Mouse (Mus musculus) spleen, adult 10 weeks (tissue): ENCODE measurements around the gene Olfr1230. TPM values are rescaled to one million over a fixed set of nuclear protein-coding genes. Genes with fewer than 3 reads are reported as not detected.

Source experiments
- polyA plus RNA-seq: library from polyadenylated mRNA; stranded (reverse); fragments of 350-450 nt; fragmentation: Illumina TruSeq; extraction: RNeasy Lipid Tissue Mini Kit (QIAGEN cat#74804); gene quantifications from one replicate; pipeline ENCODE4 v1.2.3, GENCODE M21; 2015; ENCODE audit warnings: low replicate concordance; ENCODE audit not compliant: insufficient read depth

Gene Olfr1230
- not detected for polyA plus RNA-seq

DNA sequence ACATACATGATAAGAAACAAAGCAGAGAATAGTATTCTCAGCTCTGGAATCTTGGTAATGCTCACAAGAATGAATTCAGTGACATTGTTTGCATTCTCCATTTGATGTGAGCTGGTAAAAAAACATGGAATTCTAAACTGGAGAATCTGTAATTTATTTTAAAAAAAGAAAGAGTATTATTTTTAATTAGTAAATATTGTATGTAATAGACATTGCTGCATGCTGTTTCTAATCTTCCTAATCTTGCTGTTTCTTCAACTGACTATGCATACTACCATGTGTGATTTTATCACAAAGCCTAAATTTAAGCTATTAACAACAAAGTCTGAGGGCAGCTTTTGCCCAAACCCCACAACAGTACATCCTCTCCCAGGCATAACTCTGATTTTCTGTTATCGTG is at the start of gene Olfr1230:
Gene Olfr1230 (minus strand): TSS at position 101 of the 400 bp plus-strand sequence.

DNA sequence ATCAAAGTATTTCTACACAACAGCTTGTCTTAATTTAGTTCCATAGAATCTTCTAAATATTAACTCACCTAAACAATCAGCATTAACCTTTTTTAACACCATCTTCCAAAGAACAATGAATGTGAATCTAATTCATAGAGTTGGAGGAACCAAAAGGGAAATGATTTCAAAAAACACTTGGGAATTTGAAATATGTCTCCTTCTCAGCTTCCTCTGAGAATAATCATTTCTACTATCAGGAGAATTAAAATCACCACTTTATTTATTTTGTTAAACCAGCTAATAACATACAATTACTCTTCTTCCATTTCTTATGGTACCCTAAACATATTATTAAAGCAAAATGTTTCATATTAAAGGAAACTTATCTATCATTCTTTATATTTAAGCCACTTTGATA is 45.2 kb upstream of the Olfr1230 start, which contains the start of gene Olfr1233:
Gene Olfr1233 (minus strand): TSS at position 101 of the 400 bp plus-strand sequence.

DNA sequence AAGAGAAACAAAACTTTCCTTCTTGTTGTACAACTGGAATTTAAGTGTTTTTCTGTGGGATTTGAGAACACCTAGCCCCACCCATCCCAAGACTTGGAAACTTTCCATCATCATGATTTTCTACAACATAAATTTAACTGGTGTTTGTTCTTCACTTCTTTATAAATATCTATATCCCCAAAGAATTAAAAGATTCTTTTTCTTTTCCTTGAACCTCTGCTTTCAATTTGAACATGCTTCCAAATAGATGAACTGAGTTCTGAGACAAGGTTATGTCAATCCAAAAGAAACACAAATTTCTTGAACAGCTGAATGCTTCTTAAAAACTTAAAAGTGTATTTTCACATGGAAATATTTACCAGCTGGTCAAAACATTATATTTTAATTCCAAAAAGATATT is 32.5 kb upstream of the Olfr1230 start, which contains the start of gene Olfr1232:
Gene Olfr1232 (minus strand): TSS at position 101 of the 400 bp plus-strand sequence.

DNA sequence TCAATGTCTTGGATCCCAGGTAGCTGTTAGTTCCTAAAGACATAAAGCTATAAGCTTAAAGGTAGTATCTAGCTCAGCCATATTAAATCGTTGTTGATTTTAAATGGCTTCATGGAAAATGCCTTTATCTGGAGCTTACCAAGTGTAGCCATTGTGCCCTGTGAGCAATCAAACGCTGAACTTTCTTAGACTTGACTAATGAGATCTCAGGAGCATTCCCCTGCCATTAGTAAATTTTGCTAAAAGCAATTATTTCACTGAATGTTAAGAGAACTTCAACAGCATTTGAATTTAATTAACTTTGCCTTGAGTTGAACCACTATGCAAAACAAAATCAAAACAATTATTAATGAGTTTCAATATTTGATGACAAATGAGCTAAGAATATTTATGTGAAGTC is 9.9 kb upstream of the Olfr1230 start, which contains the start of gene Olfr1231:
Gene Olfr1231 (minus strand): TSS at position 101 of the 400 bp plus-strand sequence.

DNA sequence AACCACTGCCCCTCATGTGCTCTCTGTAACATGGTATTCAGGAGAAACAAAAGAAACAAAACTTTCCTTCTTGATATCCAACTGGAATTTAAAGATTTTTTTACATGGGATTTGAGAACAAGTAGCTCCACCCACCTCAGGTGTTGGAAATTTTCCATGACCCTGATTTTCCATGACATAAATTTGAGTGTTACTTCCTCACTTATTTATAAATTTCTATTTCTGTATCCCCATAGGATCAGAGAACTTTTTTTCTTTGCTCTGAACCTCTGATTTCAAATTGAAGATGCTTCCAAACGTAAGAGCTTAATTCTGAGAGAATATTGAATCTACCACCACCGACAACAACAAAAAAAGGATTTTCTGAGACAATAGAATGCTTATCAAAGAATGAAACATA is 9.2 kb downstream of the Olfr1230 start, which contains the start of gene Olfr1229:
Gene Olfr1229 (minus strand): TSS at position 101 of the 400 bp plus-strand sequence.

DNA sequence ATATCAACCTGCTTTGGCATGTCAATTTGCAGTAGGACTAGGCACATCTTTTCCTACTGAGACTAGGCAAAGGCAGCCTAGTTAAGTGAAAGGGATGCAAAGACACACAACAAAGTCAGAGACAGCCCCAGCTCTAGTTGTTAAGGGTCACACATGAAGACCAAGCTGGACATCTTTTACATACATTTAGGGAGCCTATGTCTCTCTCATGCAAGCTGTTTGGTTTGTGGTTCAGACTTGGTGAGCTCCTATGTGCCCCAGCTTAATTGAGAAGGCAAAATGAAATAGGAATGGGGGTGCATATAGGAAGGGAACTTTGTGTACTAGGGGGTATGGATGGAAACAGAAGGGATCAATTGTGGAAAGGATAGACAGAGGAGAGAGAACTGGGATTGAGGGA is 43.1 kb downstream of the Olfr1230 start, which contains the start of gene Olfr1228:
Gene Olfr1228 (minus strand): TSS at position 101 of the 400 bp plus-strand sequence.

Other genes with a start within 250 kb of the Olfr1230 start
- not detected for gene Olfr1218, start 236.1 kb downstream of the Olfr1230 start, polyA plus RNA-seq
- not detected for gene Olfr1219, start 213.8 kb downstream of the Olfr1230 start, polyA plus RNA-seq
- not detected for gene Olfr1220, start 190.4 kb downstream of the Olfr1230 start, polyA plus RNA-seq
- not detected for gene Olfr1221, start 180.0 kb downstream of the Olfr1230 start, polyA plus RNA-seq
- not detected for gene Olfr1222, start 164.2 kb downstream of the Olfr1230 start, polyA plus RNA-seq
- gene Olfr1223, start 145.7 kb downstream of the Olfr1230 start, polyA plus RNA-seq = not detected
- gene Olfr1224-ps1, start 133.2 kb downstream of the Olfr1230 start, polyA plus RNA-seq = not detected
- gene Olfr1225, start 122.6 kb downstream of the Olfr1230 start, polyA plus RNA-seq = not detected
- gene Olfr1226, start 97.2 kb downstream of the Olfr1230 start, polyA plus RNA-seq = not detected
- gene Olfr1228, start 43.2 kb downstream of the Olfr1230 start, polyA plus RNA-seq = not detected
- gene Olfr1229, start 9.3 kb downstream of the Olfr1230 start, polyA plus RNA-seq = not detected
- gene Olfr1231, start 9.8 kb upstream of the Olfr1230 start, polyA plus RNA-seq = not detected
- not detected for gene Olfr1232, start 32.4 kb upstream of the Olfr1230 start, polyA plus RNA-seq
- gene Olfr1233, start 45.1 kb upstream of the Olfr1230 start, polyA plus RNA-seq = not detected
- not detected for gene Olfr1234, start 67.6 kb upstream of the Olfr1230 start, polyA plus RNA-seq
- not detected for gene Olfr1238, start 112.4 kb upstream of the Olfr1230 start, polyA plus RNA-seq
- not detected for gene Olfr1239, start 123.1 kb upstream of the Olfr1230 start, polyA plus RNA-seq
- gene Olfr1240, start 145.7 kb upstream of the Olfr1230 start, polyA plus RNA-seq = not detected
- gene Olfr1241, start 189.9 kb upstream of the Olfr1230 start, polyA plus RNA-seq = not detected
- not detected for gene Olfr1242, start 201.1 kb upstream of the Olfr1230 start, polyA plus RNA-seq
- gene Olfr1243, start 234.2 kb upstream of the Olfr1230 start, polyA plus RNA-seq = not detected